Mouse (Mus musculus): ENCODE measurements around the gene Cbx8. TPM values are rescaled to one million over a fixed set of nuclear protein-coding genes. Genes with fewer than 3 reads are reported as not detected.
A peak's percentile ranks its signal among the peaks of the same experiment; 100 is the strongest.

Gene Cbx8
- polyA plus RNA-seq, 1 experiment from 2014 or later = 15.2 TPM

GRCm38 (mm10) chr11:119053738-119054350 lies 13.1 kb upstream of the Cbx8 start:
- H3K27ac ChIP-seq = peak overlapping the region; percentile 94
- H3K27me3 ChIP-seq = peaks cover 74% of the 10 kb centered on the region
- peak; percentile 55 for ATAC-seq
- WGBS = under 1% methylated on average over 33 of the region's 35 CpGs
- H3K4me3 ChIP-seq (replicated peaks) = peak overlapping the region; percentile 37
- H3K4me1 ChIP-seq (replicated peaks) = peaks cover 64% of the 10 kb centered on the region
- no peaks in the 10 kb centered on the region for H3K36me3 ChIP-seq
- H3K9me3 ChIP-seq = no peaks in the 10 kb centered on the region
- peak overlapping the region; percentile 64 for H3K9ac ChIP-seq (replicated peaks)
- H3K4me2 ChIP-seq (replicated peaks) = peak overlapping the region; percentile 92

- Histone ChIP-seq H3K4me3 (replicated peaks) (peak overlapping the region; percentile 37), H3K4me2 (replicated peaks) (peak overlapping the region; percentile 92), H3K27ac (peak overlapping the region; percentile 94), H3K36me3 (no peaks in the 10 kb centered on the region), H3K4me1 (replicated peaks) (peaks cover 61% of the 10 kb centered on the region), H3K9ac (replicated peaks) (peak overlapping the region; percentile 67), H3K9me3 (no peaks in the 10 kb centered on the region), H3K27me3 (peaks cover 74% of the 10 kb centered on the region)
- under 1% methylated on average over 39 of the region's 42 CpGs for WGBS
- ATAC-seq = peak; percentile 92
Measured at GRCm38 (mm10) chr11:119053257-119053670, 12.5 kb upstream of the Cbx8 start.

- Histone ChIP-seq H3K4me2 (replicated peaks) (peak overlapping the region; percentile 92), H3K27me3 (peaks cover 74% of the 10 kb centered on the region), H3K36me3 (no peaks in the 10 kb centered on the region), H3K4me3 (replicated peaks) (peak overlapping the region; percentile 37), H3K9ac (replicated peaks) (peak overlapping the region; percentile 67), H3K27ac (peak overlapping the region; percentile 94), H3K4me1 (replicated peaks) (peaks cover 61% of the 10 kb centered on the region), H3K9me3 (no peaks in the 10 kb centered on the region)
- ATAC-seq = no peak
- 3% methylated on average over 13 of the region's 13 CpGs for WGBS
Measured at GRCm38 (mm10) chr11:119052661-119053256, 12.0 kb upstream of the Cbx8 start.

GRCm38 (mm10) chr11:119051927-119052660 lies 11.3 kb upstream of the Cbx8 start:
- 4% methylated on average over 15 of the region's 15 CpGs for WGBS
- no peaks in the 10 kb centered on the region for H3K36me3 ChIP-seq
- ATAC-seq = no peak
- H3K9ac ChIP-seq (replicated peaks) = 0 out of 2 replicates have a peak overlapping the region, but pooled peaks have one; percentile 0
- no peaks in the 10 kb centered on the region for H3K9me3 ChIP-seq
- peaks cover 75% of the 10 kb centered on the region for H3K27me3 ChIP-seq
- H3K4me2 ChIP-seq (replicated peaks) = no peak overlapping the region
- H3K4me1 ChIP-seq (replicated peaks) = peaks cover 61% of the 10 kb centered on the region
- no peak overlapping the region for H3K4me3 ChIP-seq (replicated peaks)
- peak overlapping the region; percentile 94 for H3K27ac ChIP-seq

GRCm38 (mm10) chr11:119051426-119051825 lies 10.7 kb upstream of the Cbx8 start:
- Histone ChIP-seq H3K9me3 (no peaks in the 10 kb centered on the region), H3K9ac (replicated peaks) (no peak overlapping the region), H3K4me1 (replicated peaks) (peaks cover 64% of the 10 kb centered on the region), H3K4me3 (replicated peaks) (no peak overlapping the region), H3K4me2 (replicated peaks) (no peak overlapping the region), H3K27me3 (peaks cover 82% of the 10 kb centered on the region), H3K36me3 (no peaks in the 10 kb centered on the region), H3K27ac (no peak overlapping the region)
- no peak for ATAC-seq

- Histone ChIP-seq H3K4me3 (replicated peaks) (no peak overlapping the region), H3K4me2 (replicated peaks) (no peak overlapping the region), H3K9me3 (no peaks in the 10 kb centered on the region), H3K27me3 (peaks cover 87% of the 10 kb centered on the region), H3K9ac (replicated peaks) (no peak overlapping the region), H3K4me1 (replicated peaks) (peaks cover 57% of the 10 kb centered on the region), H3K36me3 (no peaks in the 10 kb centered on the region), H3K27ac (no peak overlapping the region)
- 0% methylated on average over 2 of the region's 2 CpGs for WGBS
- ATAC-seq = no peak
Measured at GRCm38 (mm10) chr11:119050361-119050760, 9.6 kb upstream of the Cbx8 start.

- H3K4me3 ChIP-seq (replicated peaks) = peak overlapping the region; percentile 17
- no peaks in the 10 kb centered on the region for H3K9me3 ChIP-seq
- peaks cover 53% of the 10 kb centered on the region for H3K4me1 ChIP-seq (replicated peaks)
- H3K4me2 ChIP-seq (replicated peaks) = peak overlapping the region; percentile 63
- peak overlapping the region; percentile 48; the same call in 1 of the 2 replicates for H3K27ac ChIP-seq
- H3K36me3 ChIP-seq = no peaks in the 10 kb centered on the region
- peaks cover 97% of the 10 kb centered on the region for H3K27me3 ChIP-seq
- ATAC-seq = no peak
- WGBS = under 1% methylated on average over 13 of the region's 13 CpGs
- peak overlapping the region; percentile 33; the same call in 1 of the 2 replicates for H3K9ac ChIP-seq (replicated peaks)
Measured at GRCm38 (mm10) chr11:119048133-119048510, 7.4 kb upstream of the Cbx8 start.

- H3K4me1 ChIP-seq (replicated peaks) = peaks cover 52% of the 10 kb centered on the region
- peak overlapping the region; percentile 48; the same call in 1 of the 2 replicates for H3K27ac ChIP-seq
- H3K27me3 ChIP-seq = peaks cover 100% of the 10 kb centered on the region
- H3K9ac ChIP-seq (replicated peaks) = peak overlapping the region; percentile 33; the same call in 1 of the 2 replicates
- under 1% methylated on average over 43 of the region's 43 CpGs for WGBS
- peak; percentile 27 for ATAC-seq
- no peaks in the 10 kb centered on the region for H3K36me3 ChIP-seq
- peak overlapping the region; percentile 63 for H3K4me2 ChIP-seq (replicated peaks)
- H3K4me3 ChIP-seq (replicated peaks) = peak overlapping the region; percentile 36
- no peaks in the 10 kb centered on the region for H3K9me3 ChIP-seq
Measured at GRCm38 (mm10) chr11:119047261-119048132, 6.7 kb upstream of the Cbx8 start.

GRCm38 (mm10) chr11:119046601-119047245 lies 6.0 kb upstream of the Cbx8 start:
- peak overlapping the region; percentile 57 for H3K9ac ChIP-seq (replicated peaks)
- H3K27me3 ChIP-seq = peaks cover 100% of the 10 kb centered on the region
- H3K36me3 ChIP-seq = no peaks in the 10 kb centered on the region
- peak; percentile 18 for ATAC-seq
- H3K4me1 ChIP-seq (replicated peaks) = peaks cover 52% of the 10 kb centered on the region
- no peaks in the 10 kb centered on the region for H3K9me3 ChIP-seq
- H3K4me3 ChIP-seq (replicated peaks) = peak overlapping the region; percentile 36
- H3K27ac ChIP-seq = no peak overlapping the region
- WGBS = 1% methylated on average over 39 of the region's 39 CpGs
- H3K4me2 ChIP-seq (replicated peaks) = peak overlapping the region; percentile 63

GRCm38 (mm10) chr11:119044551-119045337 lies 4.0 kb upstream of the Cbx8 start:
- peaks cover 81% of the 10 kb centered on the region for H3K27me3 ChIP-seq
- H3K4me2 ChIP-seq (replicated peaks) = peak overlapping the region; percentile 23; the same call in 1 of the 2 replicates
- no peaks in the 10 kb centered on the region for H3K9me3 ChIP-seq
- peaks cover 61% of the 10 kb centered on the region for H3K4me1 ChIP-seq (replicated peaks)
- no peaks in the 10 kb centered on the region for H3K36me3 ChIP-seq
- H3K4me3 ChIP-seq (replicated peaks) = no peak overlapping the region; the same call in 1 of the 2 replicates
- H3K27ac ChIP-seq = no peak overlapping the region
- WGBS = 0% methylated on average over 38 of the region's 41 CpGs
- ATAC-seq = no peak
- 0 out of 2 replicates have a peak overlapping the region, but pooled peaks have one; percentile 32 for H3K9ac ChIP-seq (replicated peaks)

Data from midbrain, embryonic 13.5 days (tissue).